Mouse (Mus musculus): ENCODE data around the gene 4933430I17Rik. TPM values are rescaled to one million over a fixed set of nuclear protein-coding genes. Genes with fewer than 3 reads are reported as not detected.

Gene 4933430I17Rik
- polyA plus RNA-seq, 3 experiments from 2014 or later = 0.40 to 0.44 TPM; not detected in 1

Other genes starting within 250 kb of the 4933430I17Rik start
- gene Fkbp15, start 164.8 kb upstream of the 4933430I17Rik start, polyA plus RNA-seq (2017; shearing (Covaris generic)) = 10 to 100 TPM; 32.4 to 50.1 (median 47.2) TPM
- 10 to 100 TPM in 1 of 3 experiments, 1 to 10 TPM in 2; 6.4 to 12.8 (median 9.3) TPM for gene Slc31a1, start 164.6 kb upstream of the 4933430I17Rik start, polyA plus RNA-seq (2017; shearing (Covaris generic))
- gene Cdc26, start 116.7 kb upstream of the 4933430I17Rik start, polyA plus RNA-seq (2017; shearing (Covaris generic)) = 10 to 100 TPM; 67.8 to 86.2 (median 80.3) TPM
- gene Prpf4, start 116.6 kb upstream of the 4933430I17Rik start, polyA plus RNA-seq (2017; shearing (Covaris generic)) = 10 to 100 TPM; 17.8 to 22.8 (median 20.7) TPM
- not detected for gene Rnf183, start 90.1 kb upstream of the 4933430I17Rik start, polyA plus RNA-seq (2017; shearing (Covaris generic))
- under 1 TPM in 2 of 3 experiments, not detected in 1; 0.38 to 0.99 TPM for gene Wdr31, start 54.5 kb upstream of the 4933430I17Rik start, polyA plus RNA-seq (2017; shearing (Covaris generic))
- gene Bspry, start 45.3 kb upstream of the 4933430I17Rik start, polyA plus RNA-seq (2017; shearing (Covaris generic)) = 1 to 10 TPM; 1.3 to 3.2 (median 1.9) TPM
- gene Hdhd3, start 21.9 kb upstream of the 4933430I17Rik start, polyA plus RNA-seq (2017; shearing (Covaris generic)) = 1 to 10 TPM; 1.6 to 2.0 (median 1.8) TPM
- 10 to 100 TPM; 75.5 to 92.5 (median 76.8) TPM for gene Alad, start 5.5 kb upstream of the 4933430I17Rik start, polyA plus RNA-seq (2017; shearing (Covaris generic))
- gene Pole3, start 301 bp upstream of the 4933430I17Rik start, polyA plus RNA-seq (2017; shearing (Covaris generic)) = 10 to 100 TPM; 28.8 to 36.2 (median 36.2) TPM
- 10 to 100 TPM; 50.8 to 68.5 (median 62.7) TPM for gene Rgs3, start 34.5 kb downstream of the 4933430I17Rik start, polyA plus RNA-seq (2017; shearing (Covaris generic))